Mouse (Mus musculus): ENCODE results near the gene Gm12166. TPM values are rescaled to one million over a fixed set of nuclear protein-coding genes. Genes with fewer than 3 reads are reported as not detected.

The Gm12166 gene
- polyA plus RNA-seq, 3 experiments from 2014 or later = 15.5 to 45.9 (median 21.9) TPM

DNA sequence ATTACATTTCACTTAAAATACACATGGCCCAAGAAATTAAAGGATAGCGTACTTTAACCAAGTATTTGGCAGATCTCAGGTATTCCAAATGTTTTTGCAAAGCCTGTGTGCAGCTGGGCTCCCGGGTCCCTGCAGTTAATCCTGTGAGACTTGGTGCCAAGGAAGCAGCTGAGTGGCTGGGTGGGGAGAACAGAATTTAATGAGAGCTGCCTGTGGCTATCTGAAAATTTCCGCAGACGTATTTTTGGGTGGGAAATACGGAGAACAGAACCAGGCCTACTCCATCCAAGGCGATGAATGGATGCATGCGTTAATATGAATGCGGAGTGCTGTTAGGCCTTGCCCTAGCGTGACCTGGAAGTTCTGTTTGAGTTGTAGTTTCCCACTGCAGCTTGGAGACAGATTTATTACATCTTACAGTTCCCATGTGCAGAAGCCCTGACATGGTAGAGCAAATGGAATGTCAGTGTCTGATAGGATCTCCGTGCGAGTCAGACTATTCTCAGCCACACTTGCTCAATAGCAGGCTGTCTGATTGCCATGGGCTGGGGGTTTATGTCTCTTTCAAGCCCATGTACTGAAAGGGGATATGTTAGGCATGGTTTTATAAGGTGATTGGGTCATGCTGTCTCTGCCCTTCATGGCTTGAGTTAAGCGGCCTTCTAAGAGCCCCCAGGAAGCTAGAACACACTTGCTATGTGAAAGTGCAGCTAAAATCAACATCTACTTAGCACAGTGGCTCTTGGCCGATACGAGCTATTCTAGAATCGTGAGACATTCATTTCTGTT is 21.1 kb upstream of the Gm12166 start:
- no peak for ATAC-seq

DNA sequence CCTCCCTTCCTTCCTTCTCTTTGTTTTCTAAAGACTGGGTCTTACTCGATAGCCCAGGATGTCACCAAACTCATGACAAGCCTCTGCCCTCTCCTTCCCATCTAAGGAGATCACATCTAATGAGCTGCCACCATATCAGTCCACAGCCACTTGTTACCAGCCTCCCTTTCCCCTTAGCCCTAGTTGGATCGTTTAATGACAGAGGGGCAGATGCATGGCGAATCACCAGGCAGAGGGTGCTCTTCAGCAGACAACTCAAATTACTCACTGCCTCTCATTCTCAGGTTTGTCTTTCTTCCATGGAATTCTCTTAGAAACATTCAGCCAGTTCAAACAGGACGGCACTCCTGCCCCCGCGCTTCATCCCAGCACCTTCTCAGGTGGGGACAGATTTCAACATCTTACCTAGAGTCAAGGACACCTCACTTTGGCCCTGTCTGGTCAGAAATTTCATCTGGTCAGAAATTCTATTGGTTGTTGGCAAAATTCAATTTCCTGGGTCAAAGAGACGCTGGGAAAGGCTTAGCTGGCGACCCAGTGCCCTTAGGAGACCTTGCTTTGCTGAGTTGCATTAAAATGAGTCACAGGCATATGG is 20.4 kb upstream of the Gm12166 start:
- ATAC-seq = no peak

DNA sequence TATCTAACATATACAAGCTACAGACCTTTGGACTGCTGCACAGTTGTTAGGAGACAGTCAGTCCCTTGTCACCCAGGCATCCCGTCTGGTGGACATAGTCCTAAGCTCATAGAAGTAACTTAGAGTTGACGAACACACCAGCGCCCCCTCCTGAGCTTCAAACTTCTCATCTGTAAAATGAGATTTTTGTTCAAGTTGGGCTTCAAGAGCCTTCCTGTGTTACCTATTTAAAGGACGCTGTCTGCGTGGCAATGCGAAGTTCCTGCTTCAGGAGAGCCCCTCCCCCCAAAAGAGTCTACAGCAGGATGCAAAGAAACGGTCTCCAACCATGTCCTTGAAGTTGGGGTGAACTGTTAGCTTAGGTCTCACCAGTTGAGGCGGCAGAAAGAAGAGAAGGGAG is 18.7 kb upstream of the Gm12166 start:
- peak; percentile 23 for ATAC-seq

DNA sequence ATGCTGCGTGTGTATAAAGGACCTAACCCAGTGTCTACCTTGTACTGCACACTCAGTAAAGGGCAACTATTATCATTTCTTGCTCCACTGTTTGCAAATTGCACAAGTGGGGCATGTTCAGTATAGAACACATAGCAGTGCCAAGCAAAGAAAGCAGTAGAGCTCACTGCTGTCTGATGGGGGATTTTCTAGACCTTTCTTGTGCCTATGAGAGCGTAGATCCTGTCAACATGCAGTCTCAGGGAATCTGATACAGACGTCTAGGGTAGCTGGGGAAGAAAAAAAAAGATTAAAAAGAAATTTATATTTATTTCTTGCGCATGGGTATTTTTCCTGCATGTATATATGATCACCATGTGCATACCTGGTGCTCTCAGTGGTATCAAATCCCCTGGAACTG is 18.0 kb upstream of the Gm12166 start:
- ATAC-seq = no peak

DNA sequence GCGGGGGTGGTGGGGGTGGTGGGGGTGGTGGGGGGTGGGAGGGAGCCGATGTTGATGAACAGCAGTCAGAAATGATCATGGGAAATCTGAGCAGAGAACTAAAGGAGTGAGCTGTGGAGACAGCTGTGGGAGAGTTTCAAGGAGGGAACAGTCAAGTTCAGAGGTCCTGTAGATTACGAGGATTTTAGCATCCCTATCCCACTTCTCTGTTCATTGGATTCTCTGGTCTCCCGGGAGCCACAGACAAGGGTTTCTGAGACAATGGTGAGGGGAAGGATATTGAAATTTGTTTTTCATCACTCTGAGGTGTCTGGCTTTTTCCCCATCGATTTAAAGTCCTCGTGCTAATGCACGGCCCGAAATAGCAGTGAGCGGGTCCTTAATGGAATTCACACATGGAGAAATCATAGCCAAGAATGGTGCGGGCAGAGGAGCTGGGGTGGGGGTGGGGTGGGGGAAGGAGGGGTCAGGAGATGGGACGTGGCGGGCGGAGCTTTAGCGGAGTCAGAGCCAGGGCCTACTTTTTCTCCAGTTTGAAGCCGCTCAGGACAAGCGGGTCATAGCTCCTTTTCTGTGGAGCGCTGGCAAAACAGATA is 17.4 kb upstream of the Gm12166 start:
- no peak for ATAC-seq

DNA sequence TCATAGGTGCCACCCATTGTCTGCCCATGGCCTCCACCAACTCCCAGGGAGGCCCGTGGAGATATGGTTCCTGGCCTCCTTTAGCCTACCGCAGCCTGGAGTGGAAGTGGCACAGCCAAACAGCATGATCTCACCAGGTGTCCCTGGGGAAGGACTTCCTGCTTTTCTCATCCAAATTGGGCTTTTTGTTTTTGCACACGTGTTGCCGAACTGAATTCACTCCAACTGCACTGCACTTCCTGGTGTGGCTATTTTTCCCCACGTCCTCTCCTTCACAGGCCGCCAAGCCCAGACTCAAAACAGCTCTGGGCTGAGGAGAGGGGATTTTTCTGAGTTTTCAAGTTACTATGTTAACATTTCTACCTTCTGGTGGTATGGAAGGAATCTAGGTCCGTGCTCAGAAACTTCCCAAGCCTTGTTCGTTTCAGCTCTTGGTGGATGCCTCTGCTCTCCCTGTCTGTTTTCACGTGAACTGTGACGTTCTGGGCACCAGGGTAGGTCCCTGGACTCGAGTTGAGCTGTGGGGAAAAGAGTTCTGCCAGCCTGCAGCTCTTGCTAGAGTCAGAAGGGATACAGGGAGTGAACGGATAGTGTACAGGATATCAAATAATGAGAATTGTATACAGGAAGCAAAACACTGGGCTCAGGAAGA is 16.8 kb upstream of the Gm12166 start:
- peak; percentile 45 for ATAC-seq

DNA sequence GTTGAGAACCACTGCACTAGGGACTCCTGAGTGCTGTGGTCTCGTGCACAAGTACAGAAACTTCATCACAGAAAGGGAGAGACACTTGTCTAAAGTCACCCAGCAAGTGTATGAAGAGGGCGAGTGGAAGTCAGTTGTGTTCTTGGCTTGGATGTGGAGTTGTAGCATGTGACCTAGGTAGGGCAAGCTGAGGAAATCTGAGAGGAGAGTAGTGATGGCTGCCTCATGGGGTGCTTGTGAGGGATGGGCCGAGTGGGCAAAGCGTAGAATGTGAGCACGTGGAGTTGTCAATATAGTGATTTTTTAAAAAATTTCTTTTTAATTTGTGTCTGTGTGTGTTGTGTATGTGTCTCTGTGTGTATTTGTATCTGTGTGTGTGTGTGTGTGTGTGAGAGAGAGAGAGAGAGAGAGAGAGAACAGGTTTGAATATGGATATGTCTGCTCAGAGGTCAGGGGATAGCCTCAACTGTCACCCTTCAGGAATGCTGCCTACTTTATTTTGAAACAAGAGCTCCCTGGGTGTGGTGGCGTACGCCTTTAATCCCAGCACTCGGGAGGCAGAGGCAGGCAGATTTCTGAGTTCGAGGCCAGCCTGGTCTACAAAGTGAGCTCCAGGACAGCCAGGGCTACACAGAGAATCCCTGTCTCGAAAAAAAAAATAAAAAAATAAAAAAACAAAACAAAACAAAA is 15.4 kb upstream of the Gm12166 start:
- ATAC-seq = no peak

DNA sequence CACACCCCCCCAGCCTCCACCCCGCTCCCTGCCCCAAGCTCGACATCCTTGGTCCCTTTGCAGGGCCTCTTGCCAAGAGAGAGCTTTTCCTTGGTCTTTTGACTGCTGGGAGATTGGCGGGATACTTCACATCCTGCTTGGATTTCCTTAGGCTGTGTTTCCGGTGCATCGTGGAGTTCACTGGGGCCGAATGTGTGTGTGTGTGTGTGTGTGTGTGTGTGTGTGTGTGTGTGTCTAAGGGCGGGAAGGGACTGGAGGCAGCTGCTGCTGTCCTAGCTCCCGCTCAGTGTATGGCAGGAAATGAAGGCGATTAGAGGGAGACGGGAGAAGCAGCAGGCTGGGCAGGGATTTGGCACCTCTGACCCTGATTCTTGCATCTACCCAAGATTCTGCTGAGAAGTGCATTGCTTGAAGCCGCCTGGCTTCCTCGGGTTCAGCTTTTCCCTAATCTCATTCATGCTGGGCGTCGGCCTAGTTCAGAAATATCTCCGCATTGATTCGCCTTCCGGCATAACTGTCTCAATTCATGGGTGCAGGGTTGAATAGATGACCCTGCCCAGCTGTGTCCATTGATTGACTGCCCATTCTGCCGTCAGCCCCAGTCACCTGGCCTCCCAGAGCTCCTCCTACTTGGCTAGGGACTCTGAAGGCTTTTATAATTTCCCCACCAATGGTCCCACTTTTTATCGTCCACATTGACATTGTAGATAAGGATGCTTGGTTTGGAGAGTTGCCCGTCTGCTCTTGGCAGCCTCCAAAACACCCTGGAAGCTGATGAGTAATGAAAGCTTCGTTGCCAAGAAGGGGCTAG is 13.3 kb upstream of the Gm12166 start:
- no peak for ATAC-seq

DNA sequence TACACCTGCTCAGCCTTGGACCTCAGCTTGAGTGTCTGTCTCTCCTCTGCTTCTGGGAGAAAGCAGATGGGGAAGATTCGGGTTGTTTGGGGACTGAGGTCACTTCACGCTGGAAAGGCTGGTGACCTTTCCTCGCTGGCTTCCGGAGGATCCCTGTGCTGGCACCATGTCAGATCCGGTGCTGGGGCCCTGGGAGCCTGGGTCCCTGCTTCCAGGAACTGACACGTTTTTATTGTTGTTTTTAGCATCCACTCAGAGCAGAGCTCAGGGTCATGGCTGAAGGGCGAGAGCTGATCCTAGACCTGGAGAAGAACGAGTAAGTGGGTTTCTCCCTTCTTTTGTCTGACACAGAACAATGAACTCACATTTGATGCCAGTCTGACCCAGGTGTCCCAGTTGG is 12.6 kb upstream of the Gm12166 start:
- no peak for ATAC-seq

DNA sequence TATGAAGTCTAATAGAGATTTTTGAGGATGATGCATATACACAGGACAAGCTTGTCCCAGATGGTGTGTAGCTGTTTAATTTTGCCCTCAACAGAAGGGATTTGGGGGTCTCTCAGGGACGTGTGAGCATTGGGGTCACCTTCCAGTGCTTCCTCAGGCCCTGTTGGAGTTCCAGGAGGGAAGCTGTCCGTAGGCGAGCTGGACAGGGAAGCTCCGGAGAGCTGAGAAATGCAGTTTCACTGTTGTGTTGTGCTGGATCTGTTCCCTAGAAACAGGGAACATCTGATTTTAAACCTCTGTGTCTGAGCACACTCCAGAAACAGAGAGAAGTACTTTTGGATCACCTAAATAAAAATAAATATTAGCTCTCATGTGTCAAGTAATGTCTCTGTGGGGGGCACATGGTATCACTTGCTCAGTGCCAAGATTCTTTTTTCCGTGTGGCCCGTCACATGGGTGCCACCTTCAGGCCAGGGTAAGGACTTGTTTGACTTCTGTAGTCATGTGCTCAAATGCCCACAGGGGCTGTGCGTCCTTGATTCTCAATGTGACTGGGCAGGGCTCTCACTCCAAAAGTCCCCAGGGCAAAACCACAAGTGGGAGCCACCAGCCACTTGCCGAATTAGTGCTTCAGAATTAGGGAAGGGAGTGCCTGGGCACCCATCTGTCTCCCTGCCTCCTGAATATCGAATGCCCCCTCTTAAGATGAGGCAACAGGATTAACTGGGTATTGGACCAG is 11.0 kb upstream of the Gm12166 start:
- peak; percentile 41 for ATAC-seq

DNA sequence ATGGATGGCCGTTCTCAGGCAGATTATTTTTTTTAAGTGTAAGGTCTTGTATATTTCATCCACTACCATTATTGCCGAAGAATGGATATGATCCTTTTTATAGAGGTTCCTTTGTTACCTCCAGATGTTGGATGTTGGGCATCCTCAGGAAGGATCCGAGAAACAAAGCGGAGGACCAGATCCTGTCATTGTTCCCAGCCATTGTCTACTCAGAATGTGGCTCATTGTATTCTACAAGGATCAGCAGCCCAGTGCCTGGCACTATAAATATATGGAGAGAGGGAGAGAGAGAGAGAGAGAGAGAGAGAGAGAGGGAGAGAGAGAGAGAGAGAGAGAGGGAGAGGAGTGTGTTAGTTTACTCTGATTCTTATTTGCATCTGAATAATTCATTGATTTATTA is 10.4 kb upstream of the Gm12166 start:
- no peak for ATAC-seq

DNA sequence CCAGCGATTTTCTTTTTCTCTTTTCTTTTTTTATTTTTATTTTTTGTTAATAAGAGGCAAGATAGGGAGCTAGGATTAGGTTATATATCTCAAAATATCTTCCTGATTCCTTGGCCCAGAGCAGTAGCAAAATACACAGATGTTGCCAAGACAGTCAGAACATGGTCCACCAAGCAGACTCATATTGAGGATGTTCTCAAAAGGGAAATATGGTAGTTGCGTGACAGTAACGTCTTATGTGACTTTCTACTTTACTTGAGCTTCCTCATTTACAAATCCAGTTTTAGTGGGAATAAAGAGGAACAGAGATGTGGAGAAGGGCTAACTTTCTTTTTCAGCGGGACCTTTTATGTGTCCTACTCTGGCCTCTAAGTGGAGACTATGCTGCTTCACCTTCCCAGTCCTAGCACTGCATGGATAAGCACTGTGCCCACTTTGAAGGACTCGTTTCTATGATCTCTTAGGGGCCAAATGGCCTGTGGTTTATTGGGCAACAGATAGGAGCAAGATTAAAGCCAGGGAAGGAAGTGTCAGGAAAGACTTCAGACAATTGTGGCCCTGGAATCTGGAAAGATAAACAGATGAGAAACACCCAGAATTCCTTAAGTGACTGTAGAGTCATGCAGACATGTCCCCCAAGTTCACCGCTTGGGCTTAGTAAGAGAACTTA is 9.8 kb upstream of the Gm12166 start:
- no peak for ATAC-seq

DNA sequence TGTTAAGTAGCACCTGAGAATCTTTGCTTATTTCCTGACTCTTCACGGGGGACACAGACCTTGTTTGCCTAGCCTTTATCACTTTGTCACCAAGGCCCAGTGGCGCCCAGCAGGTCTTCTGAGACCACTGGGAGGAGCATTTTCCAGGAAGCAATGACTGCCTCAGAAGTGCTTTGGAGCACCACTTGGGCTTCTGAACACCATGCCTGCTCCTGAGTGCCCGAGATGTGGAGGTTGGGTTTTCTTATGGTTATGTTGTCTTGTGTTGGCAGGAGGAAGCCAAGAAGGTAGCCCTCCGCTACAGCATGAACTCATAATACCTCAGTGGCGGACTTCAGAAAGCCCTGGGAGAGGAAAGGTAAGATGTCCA is 8.5 kb upstream of the Gm12166 start:
- ATAC-seq = no peak

DNA sequence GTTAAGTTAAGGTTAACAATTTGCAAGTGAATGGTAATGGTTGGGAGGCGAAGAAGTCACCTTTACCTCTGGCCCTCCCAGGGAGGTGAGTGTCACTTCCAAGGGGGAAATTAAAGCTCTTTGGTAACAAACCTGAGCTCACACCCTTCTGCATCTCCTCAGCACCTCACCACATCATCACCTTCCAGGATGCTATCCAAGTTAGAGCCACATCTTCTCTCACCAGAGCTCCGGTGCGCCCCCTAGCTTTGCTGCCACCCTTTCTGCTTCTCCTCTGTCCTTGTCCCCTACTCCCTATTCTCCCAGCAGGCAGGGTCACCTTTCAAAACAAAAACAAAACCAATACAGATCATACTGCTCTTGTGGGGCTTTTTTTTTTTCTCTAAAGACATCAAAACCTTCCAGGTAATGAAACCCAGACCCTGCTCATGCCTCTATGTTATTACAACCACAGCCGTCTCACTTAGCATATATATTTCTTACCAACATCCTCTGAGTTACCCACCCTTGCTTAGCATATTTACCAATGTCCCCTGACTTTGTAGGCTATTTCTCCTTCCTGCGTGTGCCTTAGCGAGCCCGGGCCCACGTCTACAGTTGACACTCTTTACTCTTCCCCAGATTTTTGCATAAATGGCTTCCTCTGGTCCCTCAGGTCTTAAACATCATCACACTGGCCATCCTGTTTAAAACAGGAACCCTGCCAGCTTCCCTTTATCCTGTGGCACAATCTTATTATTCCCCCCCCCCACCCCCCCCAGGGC is 7.9 kb upstream of the Gm12166 start:
- ATAC-seq = peak; percentile 34

DNA sequence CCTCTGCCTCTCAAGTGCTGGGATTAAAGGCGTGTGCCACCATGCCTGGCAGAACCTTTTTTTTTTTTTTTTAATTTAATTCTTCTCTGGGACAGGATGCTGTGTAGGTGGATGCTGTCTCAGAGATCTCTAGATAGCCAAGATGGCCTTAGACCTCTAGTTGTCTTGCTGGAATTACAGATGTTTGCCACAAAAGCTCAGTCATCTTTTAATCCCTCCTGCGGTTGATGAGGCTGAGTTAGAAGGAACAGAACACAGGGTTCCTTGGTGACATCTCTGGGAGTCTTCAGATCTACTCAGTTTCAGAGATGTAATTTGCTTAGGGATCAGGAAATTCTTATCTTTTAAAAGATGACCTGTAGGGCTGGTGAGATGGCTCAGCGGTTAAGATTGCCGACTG is 6.8 kb upstream of the Gm12166 start:
- no peak for ATAC-seq

DNA sequence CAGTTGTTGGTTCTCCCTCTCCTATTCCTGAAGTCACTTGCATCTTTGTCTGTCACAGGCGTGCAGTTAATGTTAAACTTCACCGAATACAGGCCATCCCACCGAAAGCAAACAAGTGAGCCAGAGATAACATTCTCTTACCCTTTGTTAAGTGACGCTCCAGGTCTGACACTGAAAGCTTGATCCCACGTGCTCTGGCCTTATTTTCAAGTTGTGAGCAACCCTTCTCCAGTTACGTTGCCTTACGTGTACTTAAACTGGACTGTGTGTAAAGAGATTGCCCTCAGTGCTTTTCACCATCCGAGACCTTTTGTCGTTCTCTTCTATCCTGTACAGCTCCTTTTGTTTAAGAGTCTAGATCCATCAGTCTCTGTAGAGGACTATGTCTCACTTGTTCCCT is 5.9 kb upstream of the Gm12166 start:
- ATAC-seq = peak; percentile 5

DNA sequence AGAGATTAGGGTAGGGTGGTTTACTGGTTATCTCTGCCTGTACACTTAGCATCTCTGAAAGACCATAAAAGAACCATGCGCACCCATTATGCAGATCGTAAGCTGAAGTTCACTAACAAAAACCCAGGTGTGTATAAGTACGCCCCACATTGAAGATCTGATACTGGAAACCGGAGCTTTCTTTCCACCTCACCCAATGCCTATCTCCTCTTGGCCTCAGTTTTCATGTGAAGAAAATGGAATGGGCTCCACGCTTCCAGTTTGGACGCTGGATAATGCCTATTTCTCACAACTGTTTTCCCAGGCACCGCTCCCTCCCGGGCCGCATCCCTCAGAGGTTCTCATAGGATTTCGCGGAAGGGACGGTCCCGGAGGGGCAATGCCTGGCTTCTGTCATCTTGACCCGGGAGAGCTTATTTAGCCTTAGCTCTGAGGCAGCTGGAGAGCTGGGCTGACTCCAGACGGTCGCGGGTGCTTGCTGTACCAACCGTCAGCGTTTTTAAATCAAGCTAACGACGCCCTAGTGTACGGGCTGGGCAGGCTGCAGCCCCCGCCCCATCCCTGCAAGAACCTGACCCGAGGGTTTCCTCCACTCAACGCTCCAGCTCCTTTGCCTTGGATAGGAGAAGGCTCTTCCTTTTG is 4.8 kb upstream of the Gm12166 start:
- no peak for ATAC-seq

DNA sequence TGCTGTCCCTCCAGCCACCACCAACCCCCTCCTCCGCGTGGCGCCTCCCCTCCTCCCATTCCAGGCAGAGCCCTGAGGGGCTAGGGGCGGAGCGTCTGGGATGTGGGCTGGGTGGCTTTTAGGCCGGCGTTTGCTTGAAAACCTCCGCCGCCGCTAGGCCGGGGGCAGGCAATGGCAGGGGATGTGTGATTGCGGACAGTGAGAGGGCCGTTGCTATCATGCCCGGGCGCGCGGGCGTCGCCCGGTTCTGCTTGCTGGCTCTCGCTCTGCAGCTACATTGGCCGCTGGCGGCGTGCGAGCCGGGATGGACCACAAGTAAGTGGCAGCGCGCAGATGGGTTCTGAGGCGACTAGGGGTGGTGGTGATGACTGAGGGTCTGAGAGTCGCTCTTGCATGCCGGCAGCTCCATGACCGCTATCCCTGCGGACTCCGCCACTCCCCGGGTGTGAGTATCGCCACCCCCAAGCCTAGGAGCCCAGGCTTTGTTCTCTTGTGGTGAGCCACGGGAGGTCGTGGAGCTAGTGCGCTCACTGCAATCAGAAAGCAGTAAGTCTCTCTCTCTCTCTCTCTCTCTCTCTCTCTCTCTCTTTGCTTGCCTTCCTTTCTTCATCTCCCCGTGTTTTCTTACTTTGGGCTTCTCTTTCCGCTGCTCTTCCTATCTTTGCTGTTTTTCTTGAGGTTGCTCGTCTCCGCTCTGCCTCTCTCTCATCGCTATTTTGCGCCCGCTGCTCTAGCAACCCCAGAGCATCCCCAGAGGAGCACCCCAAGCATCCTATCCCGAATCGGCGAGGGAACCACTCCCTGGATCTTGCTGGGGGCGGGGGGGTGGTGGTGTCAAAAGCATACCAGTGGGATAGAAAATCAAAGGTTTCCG is 4.0 kb upstream of the Gm12166 start, which contains the start of gene Adam19:
Gene Adam19 (plus strand): TSS at position 97 of the 874 bp plus-strand sequence.
- ATAC-seq = peak; percentile 33
